Comparison of ENCODE assay signal across 14 mouse cellular contexts in the genomic region with DNA sequence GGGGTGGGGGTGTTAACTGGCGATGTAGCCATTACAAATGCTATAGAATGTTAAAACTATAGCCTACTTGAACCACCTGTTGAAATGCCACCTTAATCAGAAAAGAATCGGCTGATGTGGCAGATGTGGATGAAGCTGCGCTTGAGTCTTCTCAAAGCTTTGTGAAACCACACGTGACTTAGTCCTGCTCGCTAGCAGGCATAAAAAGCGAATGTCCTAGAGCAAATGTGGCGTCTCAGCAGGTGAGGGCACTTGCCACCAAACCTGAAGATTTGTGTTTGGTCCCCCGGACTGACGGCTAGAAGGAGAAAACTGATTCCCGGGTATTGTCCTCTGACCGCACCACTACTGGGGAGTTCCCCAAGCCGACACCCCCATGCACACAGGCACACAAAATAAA.
A peak's percentile ranks its signal among the peaks of the same experiment; 100 is the strongest.
DNase-seq lines count a peak whose midpoint lies in the region; ATAC-seq and TF ChIP-seq lines count a peak whose summit lies in the region.
"Had no signal": no experiment of that assay in that cellular context is flagged by ENCODE, and none has a peak within 500 bp of the region (broad histone marks: within the 10 kb centered on the region; RNA-seq: fewer than 3 reads in every experiment).

No protein-coding gene starts in this region.

- peaks cover 31% of the 10 kb centered on the region for H3K4me1 ChIP-seq in heart, embryonic 16.5 days (ENCODE audit: control insufficient read depth, insufficient read depth, low read length)
- peaks cover 50% of the 10 kb centered on the region for H3K4me1 ChIP-seq in hindbrain, embryonic 12.5 days
- peaks cover 30% of the 10 kb centered on the region for H3K4me1 ChIP-seq in midbrain, embryonic 14.5 days (ENCODE audit: control insufficient read depth, insufficient read depth, low read length)
- H3K4me1 ChIP-seq in thymus, adult 2 months (replicated peaks; ENCODE audit: control insufficient read depth, insufficient read depth, low read length) = no peaks in the 10 kb centered on the region

- no peak for ATAC-seq in heart, embryonic 16.5 days (replicated peaks; ENCODE audit: extremely low read depth, insufficient read depth, low FRiP score)
- ATAC-seq in hindbrain, embryonic 12.5 days (ENCODE audit: low FRiP score) = no peak
- no peak for ATAC-seq in midbrain, embryonic 14.5 days (ENCODE audit: low FRiP score, low TSS enrichment)
- ATAC-seq: inflammation-experienced regulatory T-cells, adult 6 months had no signal

- H3K4me2 ChIP-seq in heart, embryonic 16.5 days (ENCODE audit: low read depth, low read length) = peak overlapping the region; percentile 77
- H3K4me2 ChIP-seq in hindbrain, embryonic 12.5 days (replicated peaks) = peak overlapping the region; percentile 47
- peak overlapping the region; percentile 50; the same call in 1 of the 2 replicates for H3K4me2 ChIP-seq in midbrain, embryonic 14.5 days (ENCODE audit: low read length)

- no peak for DNase-seq in heart, postnatal 36 days
- DNase-seq in MN1 (ENCODE audit: low spot score) = peak; percentile 6
- no peak for DNase-seq in midbrain, embryonic 14.5 days
- no peak for DNase-seq in thymus, adult 2 months
- no peak for DNase-seq in spleen, postnatal 14 days (ENCODE audit: low spot score in 2 of 2)
- no peak for DNase-seq in kidney, adult 8-10 months
- DNase-seq: adrenal gland, postnatal 14 days; cerebellum, adult 8-10 months; forebrain, postnatal 0 days; thymus, postnatal 25 days had no signal

- H3K4me3 ChIP-seq in heart, embryonic 16.5 days (ENCODE audit: low read length) = no peak overlapping the region
- H3K4me3 ChIP-seq in hindbrain, embryonic 12.5 days = no peak overlapping the region
- H3K4me3 ChIP-seq in midbrain, embryonic 14.5 days (replicated peaks; ENCODE audit: low read depth, low read length) = no peak overlapping the region
- no peak overlapping the region for H3K4me3 ChIP-seq in thymus, adult 2 months (ENCODE audit: control insufficient read depth, insufficient read depth, low read length)

- peak overlapping the region; percentile 65; the same call in 1 of the 2 replicates for H3K9ac ChIP-seq in heart, embryonic 16.5 days (ENCODE audit: low read length)
- H3K9ac ChIP-seq in hindbrain, embryonic 12.5 days = no peak overlapping the region
- H3K9ac ChIP-seq in midbrain, embryonic 14.5 days (replicated peaks; ENCODE audit: low read length) = no peak overlapping the region
- H3K9ac ChIP-seq: forebrain, postnatal 0 days had no signal

- no peaks in the 10 kb centered on the region for H3K27me3 ChIP-seq in heart, embryonic 16.5 days (ENCODE audit: control insufficient read depth, insufficient read depth, low read length)
- H3K27me3 ChIP-seq in hindbrain, embryonic 12.5 days = no peaks in the 10 kb centered on the region
- no peaks in the 10 kb centered on the region for H3K27me3 ChIP-seq in midbrain, embryonic 14.5 days (ENCODE audit: control insufficient read depth, insufficient read depth, low read length)
- H3K27me3 ChIP-seq in thymus, adult 2 months (ENCODE audit: control insufficient read depth, insufficient read depth, low read length) = no peaks in the 10 kb centered on the region

- no peak for TF ChIP-seq CTCF in thymus, adult 2 months (IDR thresholded peaks at IDR 0.05; ENCODE audit: borderline replicate concordance, control insufficient read depth, extremely low read depth, insufficient read depth, low read length, poor library complexity)

- no peak for TF ChIP-seq POLR2A in thymus, adult 2 months (IDR thresholded peaks at IDR 0.05; ENCODE audit: control insufficient read depth, extremely low read depth, insufficient read depth, low read length, poor library complexity)

- H3K36me3 ChIP-seq in heart, embryonic 16.5 days (ENCODE audit: control insufficient read depth, insufficient read depth) = no peaks in the 10 kb centered on the region
- no peaks in the 10 kb centered on the region for H3K36me3 ChIP-seq in hindbrain, embryonic 12.5 days
- H3K36me3 ChIP-seq in midbrain, embryonic 14.5 days (ENCODE audit: control insufficient read depth, insufficient read depth, low read length) = no peaks in the 10 kb centered on the region
- no peaks in the 10 kb centered on the region for H3K36me3 ChIP-seq in thymus, adult 2 months (ENCODE audit: control insufficient read depth, insufficient read depth, low read length)

- H3K27ac ChIP-seq in heart, embryonic 16.5 days (ENCODE audit: low read length) = peak overlapping the region; percentile 84
- peak overlapping the region; percentile 77 for H3K27ac ChIP-seq in hindbrain, embryonic 12.5 days
- H3K27ac ChIP-seq in midbrain, embryonic 14.5 days (replicated peaks; ENCODE audit: low read depth, low read length) = no peak overlapping the region
- no peak overlapping the region for H3K27ac ChIP-seq in thymus, adult 2 months (ENCODE audit: control insufficient read depth, insufficient read depth, low read length)

- intact Hi-C loops in heart, postnatal 36 days (cut with DNase I) = loop anchor here (5.0 kb wide), 1 partner anchor 77 kb away; no protein-coding TSS in a partner anchor

- WGBS in heart, embryonic 16.5 days = 63% methylated on average over 12 of the region's 12 CpGs
- WGBS in hindbrain, embryonic 12.5 days = 51% methylated on average over 12 of the region's 12 CpGs
- 68% methylated on average over 12 of the region's 12 CpGs for WGBS in midbrain, embryonic 14.5 days
- 86% methylated on average over 12 of the region's 12 CpGs for WGBS in thymus, adult 2 months

- H3K9me3 ChIP-seq in heart, embryonic 16.5 days (replicated peaks; ENCODE audit: control insufficient read depth, low read length) = no peaks in the 10 kb centered on the region
- no peaks in the 10 kb centered on the region for H3K9me3 ChIP-seq in hindbrain, embryonic 12.5 days (replicated peaks)
- no peaks in the 10 kb centered on the region for H3K9me3 ChIP-seq in midbrain, embryonic 14.5 days (ENCODE audit: control insufficient read depth, low read length)
- H3K9me3 ChIP-seq: megakaryocyte, embryonic 14.5 days had no signal

Comparison
In these comparisons a context has a peak if more than half of its experiments do, and no peak if none do; other contexts are left out.
1. H3K27ac ChIP-seq: peak in heart, embryonic 16.5 days (single experiment) and hindbrain, embryonic 12.5 days (single experiment); none in midbrain, embryonic 14.5 days (single experiment) and thymus, adult 2 months (single experiment).
2. Peak in every context shown above with its lines, with median percentiles within 50 percentile points of each other: H3K4me2 ChIP-seq.